Mouse (Mus musculus) lung, embryonic 15.5 days (tissue): ENCODE results near the gene Aldh9a1. TPM values are rescaled to one million over a fixed set of nuclear protein-coding genes. Genes with fewer than 3 reads are reported as not detected.
A peak's percentile ranks its signal among the peaks of the same experiment; 100 is the strongest.

Source experiments
- ATAC-seq: fragments of 200-750 bp; cut with Nextera tagmentation; 2 replicates; pipeline ENCODE4 v1.8.0; 2017; ENCODE audit warnings: moderate number of reproducible peaks, borderline replicate concordance; ENCODE audit not compliant: low FRiP score, low TSS enrichment; ENCODE audit errors: extremely low read depth
- H3K27ac ChIP-seq: fragments of 300-500 bp; sonication (generic); 2 replicates; pipeline ENCODE4 v1.5.1; 2015; ENCODE audit warnings: moderate library complexity, mild to moderate bottlenecking, inconsistent platforms
- H3K27me3 ChIP-seq: fragments of 300-500 bp; sonication (generic); 2 replicates; pipeline ENCODE4 v1.6.1; 2015; ENCODE audit warnings: inconsistent platforms
- H3K36me3 ChIP-seq: fragments of 300-500 bp; sonication (generic); 2 replicates; pipeline ENCODE4 v1.6.1; 2015; ENCODE audit warnings: inconsistent platforms
- H3K4me1 ChIP-seq: fragments of 300-500 bp; sonication (generic); 2 replicates; pipeline ENCODE4 v1.6.1; 2015; ENCODE audit warnings: inconsistent platforms
- H3K4me2 ChIP-seq: fragments of 300-500 bp; sonication (generic); 2 replicates; pipeline ENCODE4 v1.6.1; 2015; ENCODE audit warnings: inconsistent platforms, mild to moderate bottlenecking, moderate library complexity
- H3K4me3 ChIP-seq: fragments of 300-500 bp; sonication (generic); 2 replicates; pipeline ENCODE4 v1.5.1; 2015; ENCODE audit warnings: mild to moderate bottlenecking, inconsistent platforms
- H3K9ac ChIP-seq: fragments of 300-500 bp; sonication (generic); 2 replicates; pipeline ENCODE4 v1.6.1; 2015; ENCODE audit warnings: inconsistent platforms
- H3K9me3 ChIP-seq: fragments of 300-500 bp; sonication (generic); 2 replicates; pipeline ENCODE4 v1.6.1; 2016; ENCODE audit warnings: inconsistent platforms
- WGBS: fragments of 180-500 bp; shearing (Covaris S2); methylation state at CpG from one replicate; pipeline ENCODE4 v1.1.7; 2015; 5-methylcytosine and 5-hydroxymethylcytosine counted together
- polyA plus RNA-seq: library from polyadenylated mRNA; unstranded; fragments of >200 nt; fragmentation: Nextera tagmentation; extraction: Ambion mirVana; gene quantifications from 2 replicates; pipeline ENCODE4 v1.2.1, GENCODE M21; 2015

Gene Aldh9a1
- polyA plus RNA-seq, 1 experiment from 2014 or later: 51.4 TPM

GRCm38 (mm10) chr1:167358731-167359130 lies 8.9 kb downstream of the Aldh9a1 start:
- Histone ChIP-seq H3K4me1 (no peaks in the 10 kb centered on the region), H3K9me3 (no peaks in the 10 kb centered on the region), H3K4me2 (no peak overlapping the region), H3K27me3 (no peaks in the 10 kb centered on the region), H3K27ac (no peak overlapping the region), H3K9ac (no peak overlapping the region), H3K4me3 (no peak overlapping the region), H3K36me3 (peaks cover 36% of the 10 kb centered on the region)
- no peak for ATAC-seq
- 79% methylated on average over 9 of the region's 9 CpGs for WGBS

- Histone ChIP-seq H3K9me3 (no peaks in the 10 kb centered on the region), H3K4me3 (no peak overlapping the region), H3K36me3 (peaks cover 27% of the 10 kb centered on the region), H3K9ac (no peak overlapping the region), H3K4me2 (no peak overlapping the region), H3K27ac (no peak overlapping the region), H3K27me3 (no peaks in the 10 kb centered on the region), H3K4me1 (no peaks in the 10 kb centered on the region)
- WGBS: 89% methylated on average over 4 of the region's 4 CpGs
- ATAC-seq: no peak
Observed at GRCm38 (mm10) chr1:167360268-167360667, 10.5 kb downstream of the Aldh9a1 start.

GRCm38 (mm10) chr1:167362819-167363218 lies 13.0 kb downstream of the Aldh9a1 start:
- Histone ChIP-seq H3K4me1 (no peaks in the 10 kb centered on the region), H3K27me3 (no peaks in the 10 kb centered on the region), H3K27ac (no peak overlapping the region), H3K36me3 (peaks cover 13% of the 10 kb centered on the region; the same call in 1 of the 2 replicates), H3K9me3 (no peaks in the 10 kb centered on the region), H3K9ac (no peak overlapping the region), H3K4me2 (no peak overlapping the region), H3K4me3 (no peak overlapping the region)
- ATAC-seq: no peak
- WGBS: 78% methylated on average over 4 of the region's 4 CpGs

GRCm38 (mm10) chr1:167363322-167363721 lies 13.5 kb downstream of the Aldh9a1 start:
- WGBS: 69% methylated on average over 5 of the region's 5 CpGs
- no peaks in the 10 kb centered on the region for H3K9me3 ChIP-seq
- H3K36me3 ChIP-seq: peaks cover 11% of the 10 kb centered on the region; the same call in 1 of the 2 replicates
- no peaks in the 10 kb centered on the region for H3K27me3 ChIP-seq
- no peak for ATAC-seq
- H3K27ac ChIP-seq: no peak overlapping the region
- no peak overlapping the region for H3K9ac ChIP-seq
- H3K4me2 ChIP-seq: no peak overlapping the region
- no peaks in the 10 kb centered on the region for H3K4me1 ChIP-seq
- no peak overlapping the region for H3K4me3 ChIP-seq

GRCm38 (mm10) chr1:167365808-167366207 lies 16.0 kb downstream of the Aldh9a1 start:
- no peak overlapping the region for H3K9ac ChIP-seq
- H3K36me3 ChIP-seq: 0 out of 2 replicates have a peak, but pooled peaks cover 10% of the 10 kb centered on the region

GRCm38 (mm10) chr1:167366621-167367020 lies 16.8 kb downstream of the Aldh9a1 start:
- WGBS: 84% methylated on average over 6 of the region's 6 CpGs
- 0 out of 2 replicates have a peak, but pooled peaks cover 5% of the 10 kb centered on the region for H3K36me3 ChIP-seq
- no peak overlapping the region for H3K4me3 ChIP-seq
- no peaks in the 10 kb centered on the region for H3K9me3 ChIP-seq
- H3K4me1 ChIP-seq: no peaks in the 10 kb centered on the region
- H3K9ac ChIP-seq: no peak overlapping the region
- ATAC-seq: no peak
- H3K27me3 ChIP-seq: no peaks in the 10 kb centered on the region
- no peak overlapping the region for H3K4me2 ChIP-seq
- no peak overlapping the region for H3K27ac ChIP-seq

More at GRCm38 (mm10) chr1:167365808-167366207, 16.0 kb downstream of the Aldh9a1 start:
- Histone ChIP-seq H3K27ac (no peak overlapping the region), H3K9me3 (no peaks in the 10 kb centered on the region), H3K4me3 (no peak overlapping the region), H3K4me1 (no peaks in the 10 kb centered on the region), H3K27me3 (no peaks in the 10 kb centered on the region), H3K4me2 (no peak overlapping the region)
- WGBS: 86% methylated on average over 7 of the region's 7 CpGs
- ATAC-seq: no peak

- no peak overlapping the region for H3K4me2 ChIP-seq
- WGBS: 93% methylated on average over 4 of the region's 4 CpGs
- no peak for ATAC-seq
- H3K9me3 ChIP-seq: no peaks in the 10 kb centered on the region
- H3K4me1 ChIP-seq: no peaks in the 10 kb centered on the region
- no peak overlapping the region for H3K27ac ChIP-seq
- H3K4me3 ChIP-seq: no peak overlapping the region
- H3K27me3 ChIP-seq: no peaks in the 10 kb centered on the region
- H3K9ac ChIP-seq: no peak overlapping the region
- H3K36me3 ChIP-seq: 0 out of 2 replicates have a peak, but pooled peaks cover 5% of the 10 kb centered on the region
Observed at GRCm38 (mm10) chr1:167368018-167368417, 18.2 kb downstream of the Aldh9a1 start.

GRCm38 (mm10) chr1:167368513-167368912 lies 18.7 kb downstream of the Aldh9a1 start:
- ATAC-seq: no peak; the same call in 1 of the 2 replicates
- WGBS: 74% methylated on average over 7 of the region's 7 CpGs
- no peaks in the 10 kb centered on the region for H3K27me3 ChIP-seq
- H3K9ac ChIP-seq: no peak overlapping the region
- H3K9me3 ChIP-seq: no peaks in the 10 kb centered on the region
- H3K36me3 ChIP-seq: 0 out of 2 replicates have a peak, but pooled peaks cover 5% of the 10 kb centered on the region
- H3K4me1 ChIP-seq: no peaks in the 10 kb centered on the region
- no peak overlapping the region for H3K27ac ChIP-seq
- H3K4me3 ChIP-seq: no peak overlapping the region
- no peak overlapping the region for H3K4me2 ChIP-seq

- Histone ChIP-seq H3K4me3 (no peak overlapping the region), H3K27me3 (no peaks in the 10 kb centered on the region), H3K4me1 (0 out of 2 replicates have a peak, but pooled peaks cover 3% of the 10 kb centered on the region), H3K36me3 (0 out of 2 replicates have a peak, but pooled peaks cover 5% of the 10 kb centered on the region), H3K4me2 (no peak overlapping the region), H3K9me3 (no peaks in the 10 kb centered on the region), H3K9ac (no peak overlapping the region), H3K27ac (no peak overlapping the region)
- ATAC-seq: peak; percentile 43
- 13% methylated on average over 7 of the region's 7 CpGs for WGBS
Observed at GRCm38 (mm10) chr1:167369905-167370304, 20.1 kb downstream of the Aldh9a1 start.

- Histone ChIP-seq H3K27ac (no peak overlapping the region), H3K4me2 (no peak overlapping the region), H3K4me1 (0 out of 2 replicates have a peak, but pooled peaks cover 3% of the 10 kb centered on the region), H3K4me3 (no peak overlapping the region), H3K9ac (no peak overlapping the region), H3K27me3 (no peaks in the 10 kb centered on the region), H3K36me3 (no peaks in the 10 kb centered on the region), H3K9me3 (no peaks in the 10 kb centered on the region)
- ATAC-seq: no peak
- WGBS: 91% methylated on average over 7 of the region's 7 CpGs
Observed at GRCm38 (mm10) chr1:167372739-167373138, 22.9 kb downstream of the Aldh9a1 start.

GRCm38 (mm10) chr1:167374003-167374784 lies 24.4 kb downstream of the Aldh9a1 start:
- Histone ChIP-seq H3K4me1 (0 out of 2 replicates have a peak, but pooled peaks cover 3% of the 10 kb centered on the region), H3K27me3 (no peaks in the 10 kb centered on the region), H3K4me3 (no peak overlapping the region), H3K9ac (no peak overlapping the region), H3K27ac (no peak overlapping the region), H3K36me3 (no peaks in the 10 kb centered on the region), H3K9me3 (no peaks in the 10 kb centered on the region), H3K4me2 (no peak overlapping the region)
- 22% methylated on average over 15 of the region's 15 CpGs for WGBS
- peak; percentile 55; the same call in 1 of the 2 replicates for ATAC-seq

- no peak overlapping the region for H3K4me3 ChIP-seq
- H3K36me3 ChIP-seq: no peaks in the 10 kb centered on the region
- whole genome bisulfite sequencing: 45% methylated on average over 2 of the region's 2 CpGs
- no peaks in the 10 kb centered on the region for H3K27me3 ChIP-seq
- no peaks in the 10 kb centered on the region for H3K9me3 ChIP-seq
- no peak overlapping the region for H3K27ac ChIP-seq
- ATAC-seq: no peak
- H3K4me2 ChIP-seq: no peak overlapping the region
- H3K4me1 ChIP-seq: 0 out of 2 replicates have a peak, but pooled peaks cover 3% of the 10 kb centered on the region
- no peak overlapping the region for H3K9ac ChIP-seq
Observed at GRCm38 (mm10) chr1:167374942-167375341, 25.2 kb downstream of the Aldh9a1 start.
